Comparison of ENCODE assay signal across 8 mouse cellular contexts in genomic region chr17:6430410-6431001, GRCm38 (mm10). TPM values are rescaled to one million over a fixed set of nuclear protein-coding genes. Genes with fewer than 3 reads are reported as not detected.
DNase-seq lines count a peak whose midpoint lies in the region; ATAC-seq and TF ChIP-seq lines count a peak whose summit lies in the region.
"Not testable (repeated sequence)": the region's sequence is repeated elsewhere in the genome, so short reads cannot be mapped to it uniquely, and the experiment has no call there.

No protein-coding gene starts in this region.

- peak overlapping the region; percentile 78 for H3K9ac ChIP-seq in embryonic facial prominence, embryonic 13.5 days
- H3K9ac ChIP-seq in hindbrain, embryonic 12.5 days, result peak overlapping the region; percentile 72
- peak overlapping the region; percentile 73 for H3K9ac ChIP-seq in liver, postnatal 0 days (replicated peaks)
- H3K9ac ChIP-seq in midbrain, embryonic 14.5 days (replicated peaks; ENCODE audit: low read length), result peak overlapping the region; percentile 62
- peak overlapping the region; percentile 19; the same call in 1 of the 2 replicates for H3K9ac ChIP-seq in stomach, embryonic 15.5 days

- H3K4me3 ChIP-seq in embryonic facial prominence, embryonic 13.5 days, result peak overlapping the region; percentile 47
- H3K4me3 ChIP-seq in hindbrain, embryonic 12.5 days, result peak overlapping the region; percentile 56
- peak overlapping the region; percentile 50 for H3K4me3 ChIP-seq in layer of hippocampus, adult 2 months
- peak overlapping the region; percentile 65 for H3K4me3 ChIP-seq in liver, postnatal 0 days (ENCODE audit: low read depth, low read length)
- H3K4me3 ChIP-seq in midbrain, embryonic 14.5 days (replicated peaks; ENCODE audit: low read depth, low read length), result peak overlapping the region; percentile 45
- H3K4me3 ChIP-seq in stomach, embryonic 15.5 days (replicated peaks), result peak overlapping the region; percentile 45

- TF ChIP-seq EP300 in liver, postnatal 0 days (IDR thresholded peaks at IDR 0.05; ENCODE audit: low read depth), result not testable (repeated sequence)

- H3K4me1 ChIP-seq in embryonic facial prominence, embryonic 13.5 days; liver, postnatal 0 days (ENCODE audit: insufficient read depth); midbrain, embryonic 14.5 days (ENCODE audit: control insufficient read depth, insufficient read depth, low read length); stomach, embryonic 15.5 days: not testable (repeated sequence)
- H3K4me1 ChIP-seq in hindbrain, embryonic 12.5 days, result peaks cover 11% of the 10 kb centered on the region

- 11% methylated on average over 9 of the region's 9 CpGs for WGBS in embryonic facial prominence, embryonic 13.5 days
- 14% methylated on average over 9 of the region's 9 CpGs for WGBS in hindbrain, embryonic 12.5 days
- WGBS in liver, postnatal 0 days (ENCODE audit: insufficient replicate concordance), result under 1% methylated on average over 8 of the region's 9 CpGs
- 7% methylated on average over 8 of the region's 9 CpGs for WGBS in midbrain, embryonic 14.5 days
- WGBS in stomach, embryonic 15.5 days, result 5% methylated on average over 9 of the region's 9 CpGs

- H3K4me2 ChIP-seq in embryonic facial prominence, embryonic 13.5 days, result peak overlapping the region; percentile 60
- H3K4me2 ChIP-seq in hindbrain, embryonic 12.5 days (replicated peaks), result peak overlapping the region; percentile 49
- H3K4me2 ChIP-seq in liver, postnatal 0 days (ENCODE audit: low read depth, low read length), result peak overlapping the region; percentile 71
- peak overlapping the region; percentile 48 for H3K4me2 ChIP-seq in midbrain, embryonic 14.5 days (ENCODE audit: low read length)
- H3K4me2 ChIP-seq in stomach, embryonic 15.5 days, result peak overlapping the region; percentile 45

- H3K36me3 ChIP-seq in embryonic facial prominence, embryonic 13.5 days, result peaks cover 14% of the 10 kb centered on the region
- not testable (repeated sequence) for H3K36me3 ChIP-seq in hindbrain, embryonic 12.5 days; liver, postnatal 0 days (replicated peaks; ENCODE audit: insufficient read depth, low read length); midbrain, embryonic 14.5 days (ENCODE audit: control insufficient read depth, insufficient read depth, low read length); stomach, embryonic 15.5 days

- H3K9me3 ChIP-seq in embryonic facial prominence, embryonic 13.5 days; hindbrain, embryonic 12.5 days (replicated peaks); liver, postnatal 0 days (ENCODE audit: low read length); midbrain, embryonic 14.5 days (ENCODE audit: control insufficient read depth, low read length); stomach, embryonic 15.5 days: not testable (repeated sequence)

- not testable (repeated sequence) for H3K27ac ChIP-seq in embryonic facial prominence, embryonic 13.5 days; layer of hippocampus, adult 2 months
- H3K27ac ChIP-seq in hindbrain, embryonic 12.5 days, result peak overlapping the region; percentile 78
- H3K27ac ChIP-seq in liver, postnatal 0 days (ENCODE audit: low read depth), result peak overlapping the region; percentile 73
- peak overlapping the region; percentile 77 for H3K27ac ChIP-seq in midbrain, embryonic 14.5 days (replicated peaks; ENCODE audit: low read depth, low read length)
- peak overlapping the region; percentile 73; the same call in 1 of the 2 replicates for H3K27ac ChIP-seq in stomach, embryonic 15.5 days

- H3K27me3 ChIP-seq in embryonic facial prominence, embryonic 13.5 days; hindbrain, embryonic 12.5 days; liver, postnatal 0 days (ENCODE audit: insufficient read depth, low read length); midbrain, embryonic 14.5 days (ENCODE audit: control insufficient read depth, insufficient read depth, low read length); stomach, embryonic 15.5 days (replicated peaks): not testable (repeated sequence)

- ATAC-seq in activated CD4-positive, CD25-positive, alpha-beta regulatory T cell, adult 4 months, result peak; percentile 3
- ATAC-seq in embryonic facial prominence, embryonic 13.5 days (ENCODE audit: insufficient number of reproducible peaks, insufficient read depth, low FRiP score, low TSS enrichment, low read depth), result not testable (repeated sequence)
- ATAC-seq in frontal cortex, adult (ENCODE audit: low TSS enrichment), result peak; percentile 48
- ATAC-seq in hindbrain, embryonic 12.5 days (ENCODE audit: low FRiP score), result peak; percentile 57
- peak; percentile 48 for ATAC-seq in liver, postnatal 0 days
- ATAC-seq in midbrain, embryonic 14.5 days (ENCODE audit: low FRiP score, low TSS enrichment), result peak; percentile 28; the same call in 1 of the 2 replicates
- ATAC-seq in stomach, embryonic 15.5 days (ENCODE audit: insufficient read depth, low FRiP score, low read depth), result peak; percentile 17; the same call in 1 of the 2 replicates

- DNase-seq in layer of hippocampus, adult 2 months (ENCODE audit: low spot score in 2 of 2); liver, postnatal 0 days; midbrain, embryonic 14.5 days: not testable (repeated sequence)

- TF ChIP-seq CTCF in layer of hippocampus, adult 2 months (conservative IDR thresholded peaks at IDR 0.05); liver, postnatal 0 days (IDR thresholded peaks at IDR 0.05; ENCODE audit: low read depth): not testable (repeated sequence)

RNA-seq across cellular contexts. Expression of gene Dynlt1b, which starts 0.6 kb away (rescaled TPM):
- 100 to 1,000 TPM; 170 to 195 TPM for polyA plus RNA-seq in activated CD4-positive, CD25-positive, alpha-beta regulatory T cell, adult 4 months (2017; shearing (Covaris generic))
- 511 and 514 TPM in 2 replicates for polyA plus RNA-seq in embryonic facial prominence, embryonic 13.5 days (2015; fragmentation: Nextera tagmentation; extraction: Ambion mirVana)
- polyA plus RNA-seq in hindbrain, embryonic 12.5 days (2016; fragmentation: Nextera tagmentation; extraction: Ambion mirVana), result 850 and 876 TPM in 2 replicates
- total RNA-seq in layer of hippocampus, adult 2 months (2021), result 10 to 100 TPM; 44.1 to 45.3 TPM
- 164 and 165 TPM in 2 replicates for polyA plus RNA-seq in liver, postnatal 0 days (2015; fragmentation: Nextera tagmentation; extraction: Ambion mirVana)
- 1,329 and 1,495 TPM in 2 replicates for polyA plus RNA-seq in midbrain, embryonic 14.5 days (2014; fragmentation: Nextera tagmentation; extraction: Ambion mirVana)
- polyA plus RNA-seq in stomach, embryonic 15.5 days (2015; fragmentation: Nextera tagmentation; extraction: Ambion mirVana), result 461 and 518 TPM in 2 replicates

Comparison
In these comparisons a context has a peak if more than half of its experiments do, and no peak if none do; other contexts are left out.
1. H3K9ac ChIP-seq: peak in every context shown above with its lines; median percentile 78 in embryonic facial prominence, embryonic 13.5 days; 73 in liver, postnatal 0 days; 72 in hindbrain, embryonic 12.5 days; 62 in midbrain, embryonic 14.5 days; 19 in stomach, embryonic 15.5 days.